Mouse (Mus musculus): ENCODE data around the gene Dnaaf5. TPM values are rescaled to one million over a fixed set of nuclear protein-coding genes. Genes with fewer than 3 reads are reported as not detected.

Dnaaf5 gene
- total RNA-seq, 2 experiments from 2014 or later, result 7.8 to 8.3 TPM

DNA sequence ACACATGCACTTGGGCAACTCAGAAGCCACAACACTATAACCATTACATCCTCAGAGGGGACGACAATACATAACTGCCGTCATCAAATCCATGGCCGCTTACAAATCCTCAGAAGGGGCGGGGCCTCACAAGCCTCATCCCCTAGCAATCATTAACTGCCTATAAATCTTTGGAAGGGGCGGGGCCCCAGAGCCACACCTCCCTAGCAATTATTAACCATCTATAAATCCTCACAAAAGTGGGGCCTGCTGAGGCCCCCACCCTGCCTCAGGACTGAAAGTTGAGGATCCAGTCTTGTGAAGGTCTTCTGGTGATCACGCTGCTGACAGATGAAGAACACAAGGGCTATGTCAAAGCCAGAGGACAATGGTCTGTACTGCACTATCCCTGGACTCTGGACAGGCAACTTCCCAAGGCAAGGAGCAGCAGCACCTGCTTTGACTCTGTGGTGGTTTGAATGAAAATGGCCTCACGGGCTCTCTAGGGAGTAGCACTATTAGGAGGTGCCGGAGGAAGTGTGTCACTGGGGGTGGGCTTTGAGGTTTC lies 11.0 kb upstream of the Dnaaf5 start:
- 0 out of 2 replicates have a peak, but pooled peaks have one; percentile 21 for ATAC-seq (replicated peaks; ENCODE audit: poor library complexity, severe bottlenecking)

DNA sequence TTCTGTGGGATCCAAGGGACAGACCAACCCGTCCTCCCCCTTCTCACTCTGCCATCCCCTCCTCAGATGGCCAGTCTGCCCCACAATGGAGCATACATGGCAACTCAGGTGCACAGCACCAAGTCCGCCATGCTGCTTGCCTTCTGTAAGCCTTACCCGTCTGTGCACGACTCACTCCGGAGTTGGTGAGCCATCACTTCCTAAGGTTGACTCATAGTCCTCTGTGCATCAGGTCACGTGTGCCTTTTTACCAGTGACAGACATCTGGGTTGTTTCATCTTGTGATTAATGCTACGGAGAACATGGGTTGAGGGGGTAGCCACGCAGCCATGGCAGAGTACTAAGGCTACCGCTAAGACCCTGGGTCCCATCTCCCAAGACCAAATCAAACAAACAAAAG lies 9.4 kb upstream of the Dnaaf5 start:
- no peak for ATAC-seq (replicated peaks; ENCODE audit: poor library complexity, severe bottlenecking)

DNA sequence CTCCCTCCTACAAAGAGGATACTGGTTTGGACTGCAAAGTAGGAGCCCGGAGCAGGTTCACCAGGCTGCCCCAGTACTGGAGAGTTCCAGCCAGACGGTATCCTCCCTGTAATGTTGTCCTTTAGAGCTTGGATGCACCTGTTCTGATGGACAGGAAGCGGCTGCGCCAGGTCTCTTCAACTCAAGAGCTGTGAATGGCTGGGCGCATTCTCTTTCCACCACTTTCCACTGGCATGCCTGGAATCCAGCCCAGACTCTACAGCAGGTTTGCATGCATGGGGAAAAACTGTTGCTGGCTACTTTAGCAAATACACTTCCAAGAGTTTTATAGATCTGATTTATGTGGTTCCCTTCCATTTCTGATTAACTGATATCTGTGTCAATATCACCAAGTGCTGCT lies 8.7 kb upstream of the Dnaaf5 start:
- no peak for ATAC-seq (replicated peaks; ENCODE audit: poor library complexity, severe bottlenecking)

DNA sequence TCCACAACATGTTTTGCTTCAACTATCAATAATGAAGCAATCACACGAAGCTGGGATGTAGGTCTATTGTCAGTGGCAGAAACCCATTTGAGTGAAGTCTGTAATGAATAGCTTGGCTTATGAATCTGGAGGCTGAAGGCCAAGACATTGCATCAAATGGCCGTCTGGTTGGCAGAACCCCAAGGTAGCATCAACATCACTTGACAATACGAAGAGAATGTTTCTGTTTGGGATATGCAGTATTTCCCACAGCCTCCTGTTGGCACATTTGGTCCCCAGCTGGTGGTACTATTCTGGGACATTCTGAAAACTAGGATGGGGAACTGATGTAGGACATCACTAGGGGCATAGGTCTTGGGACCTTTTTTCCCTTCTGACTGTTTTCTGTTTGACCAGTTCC lies 6.1 kb upstream of the Dnaaf5 start:
- ATAC-seq (replicated peaks; ENCODE audit: poor library complexity, severe bottlenecking), result no peak

DNA sequence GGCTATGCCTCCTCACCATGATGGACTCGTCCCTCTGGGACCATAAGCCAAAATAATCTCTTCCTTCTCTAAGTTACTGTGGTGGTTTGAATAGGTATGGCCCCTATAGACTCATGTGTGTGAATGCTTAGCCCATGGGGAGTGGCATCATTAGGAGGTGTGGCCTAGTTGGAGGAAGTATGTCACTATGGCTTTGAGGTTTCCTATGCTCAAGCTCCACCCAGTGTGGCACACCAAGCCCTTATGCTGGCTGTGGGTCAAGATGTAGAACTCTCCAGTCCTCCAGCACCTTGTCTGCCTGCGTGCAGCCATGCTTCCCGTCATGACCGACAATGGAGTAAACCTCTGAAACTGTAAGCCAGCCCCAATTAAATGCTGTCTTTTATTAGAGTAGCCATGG lies 4.3 kb upstream of the Dnaaf5 start:
- no peak for ATAC-seq (replicated peaks; ENCODE audit: poor library complexity, severe bottlenecking)

DNA sequence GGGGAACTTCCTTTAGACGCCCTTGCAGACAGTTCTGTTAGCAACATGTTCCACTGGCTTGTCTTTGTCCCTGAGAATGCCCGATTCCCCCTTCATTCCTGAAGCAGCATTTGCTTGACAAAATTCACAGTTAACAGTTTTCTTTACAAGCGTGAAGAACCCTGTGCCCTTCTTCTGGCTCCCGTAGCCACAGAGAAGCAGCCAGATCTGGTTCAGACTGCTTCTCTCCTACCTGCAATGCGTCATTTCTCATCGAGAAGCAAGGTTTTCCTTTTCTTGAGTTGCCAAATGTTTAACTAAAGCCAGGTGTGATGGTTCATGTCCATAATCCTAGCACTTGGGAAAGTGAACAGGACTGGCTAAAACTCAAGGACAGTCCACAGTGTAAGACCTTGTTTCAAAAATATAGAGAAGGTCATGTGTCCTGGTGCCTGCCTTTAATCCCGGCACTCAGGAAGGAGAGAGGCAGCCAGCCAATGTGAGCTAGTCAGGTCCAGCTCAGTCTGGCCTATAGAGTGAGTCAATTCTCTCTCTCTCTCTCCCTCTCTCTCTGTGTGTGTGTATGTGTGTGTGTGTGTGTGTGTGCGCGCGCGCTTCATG lies 3.4 kb upstream of the Dnaaf5 start:
- no peak for ATAC-seq (replicated peaks; ENCODE audit: poor library complexity, severe bottlenecking)

DNA sequence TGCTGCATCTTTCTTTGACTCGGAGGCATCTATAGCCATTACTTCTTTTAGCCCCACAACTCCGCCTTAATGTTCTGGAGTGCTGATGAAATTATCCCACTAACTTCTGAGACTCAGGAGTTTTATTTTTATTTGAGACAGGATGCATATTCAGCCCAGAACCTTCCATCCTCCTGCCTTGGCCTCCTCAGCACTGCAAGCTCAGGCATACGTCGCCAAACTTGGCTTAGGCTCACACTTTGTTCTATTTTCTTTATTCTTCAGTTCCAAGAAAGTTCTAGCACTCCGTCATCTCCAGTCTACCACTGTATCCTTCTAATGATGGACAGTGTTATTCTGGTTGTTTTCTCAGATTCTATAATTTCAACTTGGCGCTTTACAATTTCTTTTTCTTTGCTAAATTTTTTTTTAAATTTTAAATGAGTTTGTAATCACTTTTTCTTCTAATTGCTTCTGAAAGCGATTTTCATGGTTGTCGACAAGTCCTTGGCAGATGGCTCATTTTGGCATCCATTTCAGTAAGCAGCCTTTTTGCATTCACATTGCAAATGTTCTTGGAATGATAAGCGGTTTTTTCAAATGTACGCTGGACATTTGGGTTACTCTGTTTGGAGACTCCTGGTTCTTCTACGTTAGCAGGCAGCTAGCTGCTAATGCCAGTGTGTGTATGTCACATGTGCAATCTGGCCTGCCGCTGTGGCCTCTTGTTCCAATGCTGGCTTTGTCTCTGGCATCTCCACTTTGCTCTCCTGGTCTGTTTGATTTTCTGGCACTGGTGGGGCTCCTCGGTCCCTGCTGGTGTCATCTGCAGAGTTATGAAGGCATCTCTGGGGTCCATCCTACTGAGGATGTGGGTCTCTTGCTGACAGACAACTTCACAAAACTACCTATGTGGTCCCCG lies 2.6 kb upstream of the Dnaaf5 start:
- no peak for ATAC-seq (replicated peaks; ENCODE audit: poor library complexity, severe bottlenecking)

DNA sequence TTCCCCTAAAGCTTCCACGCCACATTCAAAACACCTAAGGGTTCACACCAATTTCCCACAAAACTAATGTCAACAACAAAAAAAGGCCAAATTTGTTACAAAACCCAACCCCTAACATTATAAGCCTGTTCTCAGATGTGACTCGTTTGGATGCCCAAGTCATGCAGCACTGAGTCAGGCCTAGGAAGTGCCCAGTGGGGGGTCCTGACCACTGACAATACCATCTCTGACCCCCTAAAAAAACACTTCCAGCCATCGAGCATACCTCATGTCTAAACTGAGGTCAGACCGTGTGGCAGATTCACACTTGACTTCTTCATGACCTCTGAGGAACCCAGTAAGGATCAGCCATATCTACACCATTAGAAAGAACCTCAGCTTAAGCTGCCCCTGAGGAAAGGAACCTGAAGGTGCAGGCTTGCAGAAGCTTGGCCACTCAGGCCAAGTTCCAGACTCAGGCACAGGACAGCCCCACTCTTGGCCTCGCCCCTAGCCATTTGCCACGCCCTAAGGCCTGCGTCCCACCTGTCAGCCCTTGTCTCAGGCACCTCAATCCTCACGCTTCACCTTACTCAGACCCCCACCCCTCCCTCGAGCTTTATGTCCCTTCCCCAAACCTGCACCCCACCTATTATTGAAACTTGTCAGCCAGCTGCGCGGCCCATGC lies 884 bp upstream of the Dnaaf5 start:
- ATAC-seq (replicated peaks; ENCODE audit: poor library complexity, severe bottlenecking), result peak; percentile 24

DNA sequence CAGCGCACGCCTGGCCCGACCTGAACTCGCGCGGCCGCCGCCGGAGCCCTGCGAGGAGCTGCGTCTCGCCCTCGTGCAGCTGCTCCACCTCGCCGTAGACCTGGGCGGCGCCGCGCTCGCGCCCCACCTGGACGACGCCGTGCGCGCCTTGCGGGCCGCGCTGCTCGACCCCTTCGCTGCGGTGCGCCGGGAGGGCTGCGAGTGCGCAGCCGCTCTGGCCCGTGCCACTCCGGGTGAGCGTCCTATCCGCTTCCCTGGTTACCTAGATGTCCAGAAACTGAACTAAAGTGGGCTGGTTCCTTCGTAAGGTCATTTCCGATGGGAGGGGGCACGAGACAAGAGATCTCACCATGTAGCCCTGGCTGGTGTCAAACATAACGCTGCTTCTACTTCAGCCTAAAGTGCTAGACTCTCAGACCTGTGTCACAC lies 594 bp downstream of the Dnaaf5 start:
- ATAC-seq (replicated peaks; ENCODE audit: poor library complexity, severe bottlenecking), result peak; percentile 10

DNA sequence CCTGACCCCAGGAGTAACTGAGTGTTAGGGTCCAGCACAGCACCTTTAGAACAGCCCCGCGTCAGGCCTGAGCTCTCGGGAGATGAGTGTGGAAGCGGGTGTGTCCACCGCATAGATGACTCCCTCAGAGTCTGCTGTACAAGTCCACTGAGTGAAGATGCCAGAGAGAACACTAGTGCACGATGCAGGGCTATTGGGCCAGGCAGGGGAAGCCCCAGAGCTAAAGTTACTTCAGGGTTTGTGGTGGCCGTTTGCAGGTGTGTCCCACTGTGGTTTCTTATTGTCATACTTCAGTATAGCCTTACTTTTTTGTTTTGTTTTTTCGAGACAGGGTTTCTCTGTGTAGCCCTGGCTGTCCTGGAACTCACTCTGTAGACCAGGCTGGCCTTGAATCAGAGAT lies 10.9 kb downstream of the Dnaaf5 start:
- no peak for ATAC-seq (replicated peaks; ENCODE audit: poor library complexity, severe bottlenecking)

DNA sequence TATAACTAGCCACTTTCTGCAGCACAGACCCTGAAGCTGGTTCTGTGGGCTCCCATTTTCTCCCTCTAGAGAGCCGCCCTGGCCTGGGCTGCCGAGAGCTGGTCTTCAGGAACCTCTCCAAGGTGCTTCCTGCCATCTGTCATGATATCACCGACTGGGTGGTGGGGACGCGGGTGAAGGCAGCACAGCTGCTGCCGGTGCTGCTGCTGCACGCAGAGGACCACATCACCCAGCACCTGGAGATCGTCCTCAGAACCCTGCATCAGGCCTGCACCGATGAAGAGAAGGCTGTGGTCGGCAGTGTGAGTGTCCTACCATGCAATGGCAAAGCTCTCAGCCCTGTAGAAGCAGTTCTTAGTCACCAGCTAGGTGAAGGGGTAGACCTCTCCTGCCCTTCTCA lies 11.6 kb downstream of the Dnaaf5 start:
- no peak for ATAC-seq (replicated peaks; ENCODE audit: poor library complexity, severe bottlenecking)

DNA sequence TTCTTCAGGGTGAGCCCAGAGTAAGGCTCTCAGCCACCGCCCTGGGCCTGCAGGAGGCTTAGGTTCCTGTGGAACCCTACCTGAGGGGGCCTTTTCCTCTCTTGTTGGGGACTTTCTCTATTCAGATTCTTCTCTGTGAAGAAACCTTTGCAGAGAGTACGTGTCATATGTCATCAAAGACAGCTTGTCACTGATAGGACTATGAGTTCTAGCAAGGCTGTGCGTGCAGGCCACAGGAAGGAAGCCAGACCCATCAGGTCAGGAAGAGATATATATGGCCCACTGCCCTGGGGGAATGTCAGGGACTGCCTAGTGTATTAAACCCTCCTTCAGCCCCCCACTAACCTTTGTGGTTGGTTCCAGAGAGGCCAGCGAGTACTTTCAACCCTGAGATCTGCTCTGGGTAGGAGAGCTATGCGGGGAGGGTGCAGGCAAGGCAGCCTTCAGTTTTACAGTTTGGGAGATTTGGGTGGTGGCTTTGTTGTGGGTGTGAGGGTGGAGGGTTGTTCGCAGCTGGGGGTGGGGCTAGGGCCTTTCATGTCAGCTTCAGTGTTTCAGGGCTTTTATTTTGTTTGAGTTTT lies 16.8 kb downstream of the Dnaaf5 start:
- ATAC-seq (replicated peaks; ENCODE audit: poor library complexity, severe bottlenecking), result no peak; the same call in 1 of the 2 replicates

DNA sequence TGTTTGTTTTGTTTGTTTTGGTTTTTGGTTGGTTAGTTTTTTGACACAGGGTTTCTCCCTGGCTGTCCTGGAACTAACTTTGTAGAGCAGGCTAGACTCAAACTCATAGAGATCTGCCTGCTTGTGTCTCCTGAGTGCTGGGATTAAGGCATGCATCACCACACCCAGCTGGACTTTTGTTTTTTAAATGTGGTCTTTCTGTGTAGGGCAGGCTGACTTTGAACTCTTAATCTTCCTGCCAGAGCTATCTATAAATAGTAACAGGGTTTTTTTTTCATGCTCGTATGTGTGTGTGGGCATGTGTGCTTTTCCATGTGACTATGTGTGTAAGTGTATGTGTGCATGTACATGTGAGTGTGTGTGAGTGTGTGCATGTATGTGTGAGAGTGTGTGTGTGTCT lies 17.5 kb downstream of the Dnaaf5 start:
- no peak for ATAC-seq (replicated peaks; ENCODE audit: poor library complexity, severe bottlenecking)

DNA sequence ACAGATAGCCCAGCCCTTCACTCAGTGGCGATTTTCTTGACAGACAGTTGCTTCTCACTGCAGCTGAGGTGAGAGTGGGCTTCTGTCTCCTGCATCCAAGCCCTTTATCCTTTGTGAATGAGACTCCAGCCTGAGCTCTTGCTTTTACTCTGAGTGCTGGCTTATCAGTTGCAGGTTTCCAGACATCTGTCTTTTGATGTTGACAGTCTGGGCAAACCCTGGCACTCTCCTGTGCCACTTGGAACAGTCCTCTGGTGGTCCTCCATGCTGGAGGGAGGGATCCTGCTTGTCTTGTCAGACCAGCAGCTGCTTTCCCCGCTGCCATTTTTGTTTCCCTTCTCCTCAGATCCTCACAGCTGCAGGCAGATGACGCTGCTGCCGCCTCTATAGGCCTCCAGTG lies 21.9 kb downstream of the Dnaaf5 start:
- no peak for ATAC-seq (replicated peaks; ENCODE audit: poor library complexity, severe bottlenecking)

DNA sequence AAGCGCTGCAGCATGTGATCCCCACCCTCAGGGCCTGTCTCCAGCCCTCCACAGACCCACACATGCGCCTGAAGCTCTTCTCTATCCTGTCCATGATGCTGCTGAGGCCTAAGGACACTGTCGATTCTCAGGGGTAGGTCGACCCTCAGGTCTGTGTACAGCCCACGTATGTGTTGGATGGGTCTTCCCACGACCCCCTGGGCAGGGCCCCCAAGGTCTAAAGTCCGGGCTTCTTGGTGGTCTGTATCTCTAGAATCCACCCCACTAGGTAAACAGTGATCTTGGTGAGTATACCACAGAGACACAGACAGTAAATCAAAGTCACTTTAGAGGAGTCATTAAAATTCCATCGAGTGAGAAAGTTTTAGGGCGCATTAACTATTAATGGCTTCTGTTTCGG lies 24.1 kb downstream of the Dnaaf5 start:
- ATAC-seq (replicated peaks; ENCODE audit: poor library complexity, severe bottlenecking), result no peak

DNA sequence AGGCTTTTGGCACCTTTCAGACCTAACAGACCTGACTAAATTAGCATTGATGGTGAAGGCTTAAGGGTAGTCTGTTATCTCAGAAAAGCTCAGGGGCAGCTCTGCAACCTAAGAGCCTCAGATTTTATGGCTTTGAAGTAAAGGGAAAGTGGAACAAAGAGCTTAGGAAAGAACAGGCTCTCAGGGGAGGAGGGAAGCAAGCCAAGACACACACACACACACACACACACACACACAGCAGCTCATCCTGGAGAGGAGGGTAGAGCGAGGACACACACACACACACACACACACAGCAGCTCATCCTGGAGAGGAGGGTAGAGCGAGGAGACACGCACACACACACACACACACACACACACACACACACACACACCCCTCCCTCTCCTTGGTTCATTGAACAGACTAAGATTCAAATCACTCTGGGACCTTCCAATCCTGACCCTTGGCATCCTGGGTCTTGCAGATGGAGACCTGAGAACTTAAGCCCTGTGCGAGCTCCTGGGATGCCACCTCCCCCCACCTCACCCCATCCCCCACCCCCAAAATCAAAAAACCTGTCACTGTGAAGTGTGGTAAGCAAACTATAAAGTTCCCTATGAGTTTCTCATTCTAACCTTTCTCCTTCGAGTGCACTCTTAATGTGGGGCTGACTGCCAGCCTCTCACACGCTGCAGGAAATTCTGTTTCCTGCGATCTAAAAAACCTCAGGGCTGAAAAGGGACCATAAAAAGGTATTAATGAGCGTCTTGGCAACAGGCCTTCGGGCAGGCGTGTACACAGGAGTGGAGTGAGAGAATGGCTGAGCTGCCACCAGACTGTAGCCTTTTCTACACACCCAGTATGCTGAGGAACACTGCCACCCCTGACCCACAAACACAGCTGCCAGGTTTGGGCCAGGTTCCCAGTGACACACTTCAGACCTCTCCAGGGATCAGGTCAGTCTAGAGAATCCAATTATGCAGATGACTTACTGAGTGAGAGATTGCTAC lies 24.8 kb downstream of the Dnaaf5 start:
- no peak for ATAC-seq (replicated peaks; ENCODE audit: poor library complexity, severe bottlenecking)

DNA sequence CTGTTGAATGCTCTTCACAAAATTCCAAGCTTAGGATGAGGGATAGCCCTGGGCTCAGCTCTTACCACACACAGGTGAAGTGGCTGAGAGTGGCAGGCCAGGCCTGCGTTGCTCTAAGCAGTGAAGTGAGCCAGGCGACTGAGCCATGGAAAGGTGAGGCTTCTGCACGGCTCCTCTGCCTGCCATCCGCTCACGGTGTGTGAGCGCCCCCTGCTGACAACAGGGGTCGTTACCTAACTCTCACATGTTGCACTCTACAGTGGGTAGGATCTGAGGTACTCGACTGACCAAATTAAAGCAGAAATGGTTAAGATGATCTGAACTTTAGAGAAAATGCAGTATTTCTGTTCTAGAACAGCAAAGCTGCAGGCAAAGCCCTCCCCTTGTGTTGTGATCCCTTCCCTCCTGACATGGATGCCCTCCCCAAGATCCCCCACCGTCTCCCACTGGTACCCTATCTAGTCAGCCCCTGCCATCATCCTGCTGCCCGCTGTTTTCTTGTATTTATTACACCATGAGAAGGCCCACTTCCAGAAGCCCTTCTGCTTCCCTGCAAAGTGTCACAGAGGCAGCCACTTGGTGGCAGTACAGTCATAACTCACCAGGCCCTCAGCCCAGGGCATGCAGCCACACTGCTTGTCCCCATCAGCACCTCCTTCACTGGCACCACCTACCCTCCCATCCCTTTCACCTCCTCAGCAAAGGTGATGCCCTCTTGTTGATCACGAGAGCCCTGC lies 29.0 kb downstream of the Dnaaf5 start:
- ATAC-seq (replicated peaks; ENCODE audit: poor library complexity, severe bottlenecking), result peak; percentile 94

DNA sequence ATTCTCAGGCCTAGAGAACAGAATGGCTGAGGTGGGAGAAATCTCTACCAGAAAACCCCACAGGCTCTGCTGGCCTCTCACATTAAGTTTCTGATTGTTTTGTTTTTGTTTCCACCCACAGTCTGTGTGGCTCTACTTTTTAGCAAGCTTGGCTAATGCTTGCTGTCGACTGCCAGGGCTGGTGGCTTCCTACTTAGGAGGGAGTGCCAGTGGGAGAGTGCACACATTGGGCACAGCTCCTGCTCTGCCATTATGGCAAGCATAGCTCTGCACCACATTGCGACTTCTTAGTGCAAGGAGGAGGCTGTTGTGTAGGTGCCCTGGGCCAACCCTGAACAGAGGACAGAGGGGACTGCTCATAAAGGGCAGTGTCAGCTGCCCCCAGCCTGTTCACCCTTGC lies 33.1 kb downstream of the Dnaaf5 start:
- no peak for ATAC-seq (replicated peaks; ENCODE audit: poor library complexity, severe bottlenecking)

DNA sequence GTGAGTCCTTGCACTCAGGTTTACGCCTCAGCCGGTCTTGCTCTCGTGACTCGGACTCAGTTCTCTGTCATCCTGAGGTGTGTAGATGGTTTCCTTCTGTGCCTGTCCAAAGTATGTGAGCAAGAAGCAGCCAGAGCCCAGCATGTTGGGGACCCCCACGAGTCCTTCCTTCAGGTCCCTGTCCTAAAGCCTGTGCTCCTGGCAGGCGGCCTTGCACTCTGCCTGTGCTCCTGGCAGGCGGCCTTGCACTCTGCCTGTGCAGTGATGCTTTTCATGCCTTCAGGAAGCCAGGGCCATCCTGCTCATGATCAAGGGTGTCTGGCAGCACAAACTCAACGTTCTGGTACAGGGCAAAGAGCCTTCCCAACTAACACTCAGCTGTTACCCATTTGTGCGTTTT lies 33.6 kb downstream of the Dnaaf5 start:
- no peak for ATAC-seq (replicated peaks; ENCODE audit: poor library complexity, severe bottlenecking)

All from granulocyte monocyte progenitor cell, adult 5-6 weeks (primary cell).